Mouse (Mus musculus): Measurements from ENCODE around the gene Ddx19a.
"Not testable (repeated sequence)": the region's sequence is repeated elsewhere in the genome, so short reads cannot be mapped to it uniquely, and the experiment has no call there.

GRCm38 (mm10) chr8:111026609-111027008, 29.0 kb upstream of the Ddx19a start:
- not testable (repeated sequence) for TF ChIP-seq CTCF (IDR thresholded peaks at IDR 0.05; ENCODE audit: control insufficient read depth, insufficient read depth, insufficient read length); MAX (IDR thresholded peaks at IDR 0.05); CEBPB (IDR thresholded peaks at IDR 0.05; ENCODE audit: low read depth); FOSL1 (IDR thresholded peaks at IDR 0.05; ENCODE audit: insufficient read depth, low read length, poor library complexity, severe bottlenecking); USF1 (IDR thresholded peaks at IDR 0.05; ENCODE audit: low read depth); MYOG (IDR thresholded peaks at IDR 0.05; ENCODE audit: control insufficient read depth, extremely low read depth, insufficient read length)

Measured in C2C12 (cell line).